Mouse (Mus musculus): ENCODE results near the gene Cdk8. TPM values are rescaled to one million over a fixed set of nuclear protein-coding genes. Genes with fewer than 3 reads are reported as not detected.

Cdk8 gene
- polyA plus RNA-seq, 1 experiment from 2014 or later = 13.0 TPM

GRCm38 (mm10) chr5:146265934-146266591 is 35.0 kb downstream of the Cdk8 start:
- WGBS = 86% methylated on average over 5 of the region's 6 CpGs
- Histone ChIP-seq H3K9me3 (replicated peaks; ENCODE audit: control insufficient read depth, low read length) (no peaks in the 10 kb centered on the region), H3K27me3 (ENCODE audit: control insufficient read depth, insufficient read depth, low read length) (no peaks in the 10 kb centered on the region), H3K4me1 (ENCODE audit: control insufficient read depth, insufficient read depth, low read length) (0 out of 2 replicates have a peak, but pooled peaks cover 2% of the 10 kb centered on the region), H3K9ac (ENCODE audit: low read length) (no peak overlapping the region), H3K4me2 (ENCODE audit: low read depth, low read length) (no peak overlapping the region), H3K36me3 (ENCODE audit: control insufficient read depth, insufficient read depth, low read length) (no peaks in the 10 kb centered on the region), H3K4me3 (replicated peaks; ENCODE audit: low read length) (no peak overlapping the region), H3K27ac (ENCODE audit: low read length) (no peak overlapping the region)
- no peak for ATAC-seq (ENCODE audit: insufficient read depth, low FRiP score)

- no peaks in the 10 kb centered on the region for H3K9me3 ChIP-seq (replicated peaks; ENCODE audit: control insufficient read depth, low read length)
- no peak for ATAC-seq (ENCODE audit: insufficient read depth, low FRiP score)
Measured at GRCm38 (mm10) chr5:146267776-146268175, 36.7 kb downstream of the Cdk8 start.

DNA sequence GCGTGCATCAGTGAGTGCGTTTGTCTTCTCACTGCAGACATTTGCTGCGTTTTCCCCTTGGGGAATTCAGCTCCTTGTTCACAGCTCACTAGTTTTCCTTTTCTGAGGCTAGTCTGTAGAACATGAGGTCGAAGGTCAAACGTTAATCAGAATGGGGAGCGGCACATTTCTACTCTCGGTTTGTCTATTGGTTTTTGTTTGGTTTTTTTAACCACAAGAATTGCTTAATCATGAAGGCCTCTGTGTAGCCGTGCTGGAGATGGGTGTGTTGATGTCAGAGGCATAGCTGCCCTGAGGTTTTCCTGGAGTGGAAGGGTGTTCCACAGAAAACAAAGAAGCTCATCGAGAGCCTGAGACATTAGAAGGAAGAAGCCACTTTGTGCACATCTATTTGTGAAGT is 39.6 kb downstream of the Cdk8 start:
- ATAC-seq (ENCODE audit: insufficient read depth, low FRiP score) = no peak
- no peak overlapping the region for H3K4me3 ChIP-seq (replicated peaks; ENCODE audit: low read length)
- WGBS = 77% methylated on average over 9 of the region's 9 CpGs
- H3K4me2 ChIP-seq (ENCODE audit: low read depth, low read length) = no peak overlapping the region
- H3K4me1 ChIP-seq (ENCODE audit: control insufficient read depth, insufficient read depth, low read length) = no peaks in the 10 kb centered on the region
- no peaks in the 10 kb centered on the region for H3K36me3 ChIP-seq (ENCODE audit: control insufficient read depth, insufficient read depth, low read length)
- H3K27ac ChIP-seq (ENCODE audit: low read length) = no peak overlapping the region
- no peaks in the 10 kb centered on the region for H3K9me3 ChIP-seq (replicated peaks; ENCODE audit: control insufficient read depth, low read length)
- H3K27me3 ChIP-seq (ENCODE audit: control insufficient read depth, insufficient read depth, low read length) = no peaks in the 10 kb centered on the region
- no peak overlapping the region for H3K9ac ChIP-seq (ENCODE audit: low read length)

More at GRCm38 (mm10) chr5:146267776-146268175, 36.7 kb downstream of the Cdk8 start:
- Histone ChIP-seq H3K27ac (ENCODE audit: low read length) (no peak overlapping the region), H3K4me3 (replicated peaks; ENCODE audit: low read length) (no peak overlapping the region), H3K4me2 (ENCODE audit: low read depth, low read length) (no peak overlapping the region), H3K36me3 (ENCODE audit: control insufficient read depth, insufficient read depth, low read length) (no peaks in the 10 kb centered on the region), H3K9ac (ENCODE audit: low read length) (no peak overlapping the region), H3K27me3 (ENCODE audit: control insufficient read depth, insufficient read depth, low read length) (no peaks in the 10 kb centered on the region), H3K4me1 (ENCODE audit: control insufficient read depth, insufficient read depth, low read length) (0 out of 2 replicates have a peak, but pooled peaks cover 2% of the 10 kb centered on the region)
- WGBS = 88% methylated on average over 7 of the region's 7 CpGs

- Histone ChIP-seq H3K4me1 (ENCODE audit: control insufficient read depth, insufficient read depth, low read length) (no peaks in the 10 kb centered on the region), H3K9me3 (replicated peaks; ENCODE audit: control insufficient read depth, low read length) (no peaks in the 10 kb centered on the region), H3K4me2 (ENCODE audit: low read depth, low read length) (no peak overlapping the region), H3K9ac (ENCODE audit: low read length) (no peak overlapping the region), H3K4me3 (replicated peaks; ENCODE audit: low read length) (no peak overlapping the region), H3K27ac (ENCODE audit: low read length) (no peak overlapping the region), H3K36me3 (ENCODE audit: control insufficient read depth, insufficient read depth, low read length) (no peaks in the 10 kb centered on the region), H3K27me3 (ENCODE audit: control insufficient read depth, insufficient read depth, low read length) (no peaks in the 10 kb centered on the region)
- WGBS = 94% methylated on average over 5 of the region's 5 CpGs
- no peak for ATAC-seq (ENCODE audit: insufficient read depth, low FRiP score)
Measured at GRCm38 (mm10) chr5:146271662-146272061, 40.6 kb downstream of the Cdk8 start.

DNA sequence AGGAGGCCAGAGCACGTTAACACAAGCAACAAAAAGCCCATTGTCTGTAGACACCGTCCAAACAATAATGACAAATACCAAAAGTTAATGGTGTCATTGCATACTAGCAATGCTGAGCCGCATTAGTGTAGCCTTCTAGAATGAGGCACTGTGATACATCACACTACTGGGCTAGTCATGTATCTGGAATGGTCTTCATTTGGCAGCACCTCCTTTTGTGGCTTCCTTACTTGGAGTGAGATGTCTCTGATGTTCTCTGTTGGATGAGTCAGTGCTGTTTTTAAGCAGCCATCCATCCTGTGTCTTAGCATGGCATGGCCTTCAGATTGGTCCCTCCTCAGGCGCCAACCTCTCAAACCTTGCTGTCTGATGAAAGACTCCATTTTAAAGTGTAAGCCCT is 42.1 kb downstream of the Cdk8 start:
- H3K36me3 ChIP-seq (ENCODE audit: control insufficient read depth, insufficient read depth, low read length) = no peaks in the 10 kb centered on the region
- H3K27ac ChIP-seq (ENCODE audit: low read length) = no peak overlapping the region
- H3K27me3 ChIP-seq (ENCODE audit: control insufficient read depth, insufficient read depth, low read length) = no peaks in the 10 kb centered on the region
- no peaks in the 10 kb centered on the region for H3K4me1 ChIP-seq (ENCODE audit: control insufficient read depth, insufficient read depth, low read length)
- no peak overlapping the region for H3K4me2 ChIP-seq (ENCODE audit: low read depth, low read length)
- H3K4me3 ChIP-seq (replicated peaks; ENCODE audit: low read length) = no peak overlapping the region
- 74% methylated on average over 4 of the region's 4 CpGs for WGBS
- no peak for ATAC-seq (ENCODE audit: insufficient read depth, low FRiP score)
- no peak overlapping the region for H3K9ac ChIP-seq (ENCODE audit: low read length)
- H3K9me3 ChIP-seq (replicated peaks; ENCODE audit: control insufficient read depth, low read length) = no peaks in the 10 kb centered on the region

- WGBS = 83% methylated on average over 4 of the region's 4 CpGs
- H3K27ac ChIP-seq (ENCODE audit: low read length) = no peak overlapping the region
- H3K36me3 ChIP-seq (ENCODE audit: control insufficient read depth, insufficient read depth, low read length) = no peaks in the 10 kb centered on the region
- H3K9me3 ChIP-seq (replicated peaks; ENCODE audit: control insufficient read depth, low read length) = no peaks in the 10 kb centered on the region
- H3K4me2 ChIP-seq (ENCODE audit: low read depth, low read length) = no peak overlapping the region
- H3K9ac ChIP-seq (ENCODE audit: low read length) = no peak overlapping the region
- no peaks in the 10 kb centered on the region for H3K27me3 ChIP-seq (ENCODE audit: control insufficient read depth, insufficient read depth, low read length)
- no peak for ATAC-seq (ENCODE audit: insufficient read depth, low FRiP score)
- H3K4me3 ChIP-seq (replicated peaks; ENCODE audit: low read length) = no peak overlapping the region
- H3K4me1 ChIP-seq (ENCODE audit: control insufficient read depth, insufficient read depth, low read length) = no peaks in the 10 kb centered on the region
Measured at GRCm38 (mm10) chr5:146274420-146275045, 43.5 kb downstream of the Cdk8 start.

- no peaks in the 10 kb centered on the region for H3K36me3 ChIP-seq (ENCODE audit: control insufficient read depth, insufficient read depth, low read length)
- no peak overlapping the region for H3K9ac ChIP-seq (ENCODE audit: low read length)
- H3K4me1 ChIP-seq (ENCODE audit: control insufficient read depth, insufficient read depth, low read length) = no peaks in the 10 kb centered on the region
- no peaks in the 10 kb centered on the region for H3K9me3 ChIP-seq (replicated peaks; ENCODE audit: control insufficient read depth, low read length)
- 87% methylated on average over 4 of the region's 4 CpGs for WGBS
- no peak for ATAC-seq (ENCODE audit: insufficient read depth, low FRiP score)
- no peak overlapping the region for H3K4me2 ChIP-seq (ENCODE audit: low read depth, low read length)
- no peak overlapping the region for H3K4me3 ChIP-seq (replicated peaks; ENCODE audit: low read length)
- no peak overlapping the region for H3K27ac ChIP-seq (ENCODE audit: low read length)
- no peaks in the 10 kb centered on the region for H3K27me3 ChIP-seq (ENCODE audit: control insufficient read depth, insufficient read depth, low read length)
Measured at GRCm38 (mm10) chr5:146277513-146277912, 46.5 kb downstream of the Cdk8 start.

DNA sequence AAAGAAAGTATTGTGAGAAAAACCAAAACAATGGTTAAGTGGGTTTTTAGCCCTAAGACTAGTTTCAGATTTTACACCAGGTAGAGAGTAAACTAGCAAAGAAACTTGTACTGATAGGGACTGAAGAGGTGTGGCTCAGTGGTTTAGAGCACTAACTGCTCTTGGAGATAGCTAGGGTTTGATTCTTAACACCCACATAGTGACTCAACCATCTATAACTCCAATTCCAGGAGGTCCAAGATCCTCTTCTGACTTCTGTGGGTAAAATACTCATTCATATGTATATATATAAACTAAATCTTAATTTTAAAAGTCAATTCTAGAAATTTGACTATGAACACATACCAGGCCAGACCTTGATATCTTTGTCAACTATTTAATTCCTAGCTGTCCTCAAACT is 49.0 kb downstream of the Cdk8 start:
- H3K36me3 ChIP-seq (ENCODE audit: control insufficient read depth, insufficient read depth, low read length) = no peaks in the 10 kb centered on the region
- no peaks in the 10 kb centered on the region for H3K9me3 ChIP-seq (replicated peaks; ENCODE audit: control insufficient read depth, low read length)
- no peak for ATAC-seq (ENCODE audit: insufficient read depth, low FRiP score)
- H3K9ac ChIP-seq (ENCODE audit: low read length) = no peak overlapping the region
- no peaks in the 10 kb centered on the region for H3K27me3 ChIP-seq (ENCODE audit: control insufficient read depth, insufficient read depth, low read length)
- H3K4me1 ChIP-seq (ENCODE audit: control insufficient read depth, insufficient read depth, low read length) = no peaks in the 10 kb centered on the region
- no peak overlapping the region for H3K4me2 ChIP-seq (ENCODE audit: low read depth, low read length)
- H3K27ac ChIP-seq (ENCODE audit: low read length) = no peak overlapping the region
- no peak overlapping the region for H3K4me3 ChIP-seq (replicated peaks; ENCODE audit: low read length)

DNA sequence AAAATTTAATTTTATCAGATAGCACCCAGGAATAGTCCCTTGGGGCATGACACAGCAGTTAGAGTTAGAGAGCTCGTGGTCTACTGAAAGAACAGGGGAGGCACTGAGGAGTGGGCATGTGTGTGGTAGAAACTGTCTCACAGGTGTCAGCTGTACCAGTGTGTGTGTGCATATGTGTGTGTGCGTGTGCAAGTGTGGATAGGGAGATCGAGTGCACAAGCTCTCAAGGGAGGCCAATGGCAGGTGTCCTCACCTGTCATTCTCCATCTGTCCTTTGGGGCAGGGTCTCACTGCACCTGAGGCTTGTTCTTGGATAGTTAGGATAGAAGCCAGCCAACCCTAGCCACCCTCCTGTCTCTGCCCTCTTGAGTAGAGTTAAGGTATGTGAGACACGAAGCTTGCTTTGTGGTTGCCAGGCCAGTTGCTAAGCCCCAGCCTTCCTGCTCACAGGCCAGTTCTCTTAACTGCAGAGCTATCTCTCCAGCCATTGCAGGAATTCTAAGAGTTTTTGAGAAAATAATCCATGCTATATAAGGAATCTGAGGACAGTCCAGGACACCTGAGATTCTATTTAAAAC is 50.3 kb downstream of the Cdk8 start:
- H3K9me3 ChIP-seq (replicated peaks; ENCODE audit: control insufficient read depth, low read length) = no peaks in the 10 kb centered on the region
- H3K27ac ChIP-seq (ENCODE audit: low read length) = no peak overlapping the region
- no peak overlapping the region for H3K4me3 ChIP-seq (replicated peaks; ENCODE audit: low read length)
- H3K4me1 ChIP-seq (ENCODE audit: control insufficient read depth, insufficient read depth, low read length) = no peaks in the 10 kb centered on the region
- H3K4me2 ChIP-seq (ENCODE audit: low read depth, low read length) = no peak overlapping the region
- ATAC-seq (ENCODE audit: insufficient read depth, low FRiP score) = no peak
- H3K9ac ChIP-seq (ENCODE audit: low read length) = no peak overlapping the region
- no peaks in the 10 kb centered on the region for H3K27me3 ChIP-seq (ENCODE audit: control insufficient read depth, insufficient read depth, low read length)
- H3K36me3 ChIP-seq (ENCODE audit: control insufficient read depth, insufficient read depth, low read length) = no peaks in the 10 kb centered on the region
- 82% methylated on average over 4 of the region's 4 CpGs for WGBS

Data from stomach, embryonic 16.5 days (tissue).